Mouse (Mus musculus) C3H10T1/2 (cell line): Measurements from ENCODE around the gene 3110070M22Rik. TPM values are rescaled to one million over a fixed set of nuclear protein-coding genes. Genes with fewer than 3 reads are reported as not detected.

Experiments used
- polyA plus RNA-seq, 2 experiments: library from polyadenylated mRNA; unstranded; fragments of >200 nt; fragmentation: generic; extraction: Trizol; gene quantifications; one replicate each; pipeline ENCODE4 v1.2.1; 2012; ENCODE audit warnings: missing spikeins in 2 of 2

3110070M22Rik gene
- polyA plus RNA-seq = under 1 TPM; 0.30 to 0.71 TPM

GRCm38 (mm10) chr13:119487880-119488580 lies at the start of gene 3110070M22Rik, which contains the start of gene Tmem267:
TSS of gene 3110070M22Rik (minus strand) at chr13:119488383.
TSS of gene Tmem267 (plus strand) at chr13:119488039.

GRCm38 (mm10) chr13:119462596-119463560 lies 25.3 kb downstream of the 3110070M22Rik start, which contains the start of gene 4833420G17Rik:
TSS of gene 4833420G17Rik (plus strand) at chr13:119462768.

Other genes starting within 250 kb of the 3110070M22Rik start
- gene Paip1, start 59.8 kb downstream of the 3110070M22Rik start, polyA plus RNA-seq = 10 to 100 TPM in 1 of 2 experiments, 1 to 10 TPM in 1; 3.2 to 22.8 TPM
- 1 to 10 TPM in 1 of 2 experiments, under 1 TPM in 1; 0.55 to 4.9 TPM for gene 4833420G17Rik, start 25.6 kb downstream of the 3110070M22Rik start, polyA plus RNA-seq
- 1 to 10 TPM in 1 of 2 experiments, under 1 TPM in 1; 0.47 to 3.8 TPM for gene Tmem267, start 344 bp downstream of the 3110070M22Rik start, polyA plus RNA-seq
- not detected for gene Ccl28, start 135.4 kb upstream of the 3110070M22Rik start, polyA plus RNA-seq
- gene Hmgcs1, start 202.0 kb upstream of the 3110070M22Rik start, polyA plus RNA-seq = 10 to 100 TPM in 1 of 2 experiments, 1 to 10 TPM in 1; 3.3 to 35.8 TPM